ENCODE assay signal across 1 mouse cellular context in genomic region chr13:59584947-59585647, GRCm38 (mm10).
TF ChIP-seq lines count a peak whose summit lies in the region.

Gene Agtpbp1 (minus strand): TSS chr13:59585227.
Gene Naa35 (plus strand): TSS chr13:59585259.

TF ChIP-seq in CH12.LX, 34 proteins besides CTCF, POLR2A, EP300 and RAD21 (continued from another document):
- TF ChIP-seq TBP (conservative IDR thresholded peaks at IDR 0.05; ENCODE audit: low read depth, low read length) (peak; percentile 81), IRF4 (IDR thresholded peaks at IDR 0.05; ENCODE audit: low read depth, low read length) (peak; percentile 61), ELF1 (IDR thresholded peaks at IDR 0.05; ENCODE audit: low read depth, low read length) (peak; percentile 96), NRF1 (IDR thresholded peaks at IDR 0.05; ENCODE audit: low read depth, low read length) (peak; percentile 84), PAX5 (IDR thresholded peaks at IDR 0.05; ENCODE audit: low read length) (no peak), JUND (conservative IDR thresholded peaks at IDR 0.05; ENCODE audit: low read depth, low read length) (no peak), CHD2 (IDR thresholded peaks at IDR 0.05; ENCODE audit: low read length) (peak; percentile 100), CHD1 (IDR thresholded peaks at IDR 0.05; ENCODE audit: low read depth, low read length) (no peak), ZKSCAN1 (IDR thresholded peaks at IDR 0.05; ENCODE audit: borderline replicate concordance, low read depth, low read length) (no peak), BHLHE40 (IDR thresholded peaks at IDR 0.05; ENCODE audit: low read depth, low read length) (no peak), HCFC1 (IDR thresholded peaks at IDR 0.05; ENCODE audit: low read depth, low read length) (peak; percentile 95), GABPA (IDR thresholded peaks at IDR 0.05; ENCODE audit: insufficient replicate concordance, low read depth, low read length) (no peak; the same call in 1 of the 2 replicates), MEF2A (IDR thresholded peaks at IDR 0.05; ENCODE audit: borderline replicate concordance, low read depth, low read length) (peak; percentile 65; the same call in 1 of the 2 replicates), MXI1 (IDR thresholded peaks at IDR 0.05; ENCODE audit: low read depth, low read length) (peak; percentile 73), UBTF (IDR thresholded peaks at IDR 0.05; ENCODE audit: low read depth, low read length) (peak; percentile 85; the same call in 1 of the 2 replicates), KAT2A (IDR thresholded peaks at IDR 0.05; ENCODE audit: insufficient replicate concordance, low read length) (peak; percentile 90; the same call in 1 of the 2 replicates), SIN3A (IDR thresholded peaks at IDR 0.05; ENCODE audit: low read length) (peak; percentile 30)
